Mouse (Mus musculus): ENCODE data around the gene Ccna1. TPM values are rescaled to one million over a fixed set of nuclear protein-coding genes. Genes with fewer than 3 reads are reported as not detected.

The Ccna1 gene
- 10.7 and 11.9 TPM in 2 replicates for polyA plus RNA-seq (2015; fragmentation: Nextera tagmentation; extraction: Ambion mirVana)

- 0 out of 2 replicates have a peak, but pooled peaks cover 16% of the 10 kb centered on the region for H3K27me3 ChIP-seq (replicated peaks; ENCODE audit: insufficient read depth, low read length)
- 1% methylated on average over 49 of the region's 73 CpGs for WGBS
These were observed at the start of gene Ccna1 for GRCm38 (mm10) chr3:55055038-55055746. Ccna1 (minus strand) TSS chr3:55055501.

GRCm38 (mm10) chr3:55101092-55101491, 45.8 kb upstream of the Ccna1 start:
- no peak for DNase-seq (ENCODE audit: low spot score)
- Histone ChIP-seq H3K9ac (replicated peaks; ENCODE audit: low read depth) (no peak overlapping the region), H3K27me3 (replicated peaks; ENCODE audit: insufficient read depth, low read length) (no peaks in the 10 kb centered on the region), H3K4me2 (replicated peaks; ENCODE audit: low read depth, low read length) (no peak overlapping the region), H3K9me3 (ENCODE audit: low read length) (no peaks in the 10 kb centered on the region), H3K36me3 (ENCODE audit: insufficient read depth, low read length) (no peaks in the 10 kb centered on the region), H3K4me1 (ENCODE audit: insufficient read depth, low read depth, low read length) (no peaks in the 10 kb centered on the region), H3K4me3 (ENCODE audit: low read depth, low read length) (no peak overlapping the region), H3K27ac (ENCODE audit: low read length) (no peak overlapping the region)
- no peak for ATAC-seq
- no peak for TF ChIP-seq EP300 (IDR thresholded peaks at IDR 0.05)
- no peak for TF ChIP-seq CTCF (IDR thresholded peaks at IDR 0.05)

More at GRCm38 (mm10) chr3:55055038-55055746, at the start of gene Ccna1:
- Histone ChIP-seq H3K4me1 (ENCODE audit: insufficient read depth, low read depth, low read length) (no peaks in the 10 kb centered on the region; the same call in 1 of the 2 replicates), H3K9ac (replicated peaks; ENCODE audit: low read depth) (no peak within 1 kb of the TSS), H3K9me3 (ENCODE audit: low read length) (no peaks in the 10 kb centered on the region), H3K4me2 (replicated peaks; ENCODE audit: low read depth, low read length) (peak within 1 kb of the TSS; percentile 62), H3K4me3 (ENCODE audit: low read depth, low read length) (peak within 1 kb of the TSS; percentile 34), H3K36me3 (ENCODE audit: insufficient read depth, low read length) (no peaks in the 10 kb centered on the region), H3K27ac (ENCODE audit: low read length) (no peak within 1 kb of the TSS)
- TF ChIP-seq CTCF (IDR thresholded peaks at IDR 0.05) (no peak), EP300 (IDR thresholded peaks at IDR 0.05) (no peak)
- peak; percentile 54 for DNase-seq (ENCODE audit: low spot score)
- ATAC-seq, result peak; percentile 91

GRCm38 (mm10) chr3:55098990-55099389, 43.7 kb upstream of the Ccna1 start:
- Histone ChIP-seq H3K27me3 (replicated peaks; ENCODE audit: insufficient read depth, low read length) (no peaks in the 10 kb centered on the region), H3K4me3 (ENCODE audit: low read depth, low read length) (no peak overlapping the region), H3K9me3 (ENCODE audit: low read length) (no peaks in the 10 kb centered on the region), H3K27ac (ENCODE audit: low read length) (no peak overlapping the region), H3K4me1 (ENCODE audit: insufficient read depth, low read depth, low read length) (no peaks in the 10 kb centered on the region), H3K9ac (replicated peaks; ENCODE audit: low read depth) (no peak overlapping the region), H3K4me2 (replicated peaks; ENCODE audit: low read depth, low read length) (no peak overlapping the region), H3K36me3 (ENCODE audit: insufficient read depth, low read length) (no peaks in the 10 kb centered on the region)
- no peak for ATAC-seq
- WGBS, result 46% methylated on average over 11 of the region's 11 CpGs
- DNase-seq (ENCODE audit: low spot score), result no peak
- TF ChIP-seq EP300 (IDR thresholded peaks at IDR 0.05), result no peak
- no peak for TF ChIP-seq CTCF (IDR thresholded peaks at IDR 0.05)

- Histone ChIP-seq H3K9me3 (ENCODE audit: low read length) (no peaks in the 10 kb centered on the region), H3K9ac (replicated peaks; ENCODE audit: low read depth) (no peak overlapping the region), H3K36me3 (ENCODE audit: insufficient read depth, low read length) (no peaks in the 10 kb centered on the region), H3K27me3 (replicated peaks; ENCODE audit: insufficient read depth, low read length) (no peaks in the 10 kb centered on the region), H3K4me3 (ENCODE audit: low read depth, low read length) (no peak overlapping the region), H3K4me1 (ENCODE audit: insufficient read depth, low read depth, low read length) (no peaks in the 10 kb centered on the region), H3K27ac (ENCODE audit: low read length) (no peak overlapping the region), H3K4me2 (replicated peaks; ENCODE audit: low read depth, low read length) (no peak overlapping the region)
- WGBS, result 77% methylated on average over 2 of the region's 2 CpGs
- DNase-seq (ENCODE audit: low spot score) (no peak), ATAC-seq (no peak)
- TF ChIP-seq EP300 (IDR thresholded peaks at IDR 0.05) (no peak), CTCF (IDR thresholded peaks at IDR 0.05) (no peak)
These were observed 42.7 kb upstream of the Ccna1 start for GRCm38 (mm10) chr3:55098014-55098413.

GRCm38 (mm10) chr3:55097186-55097585, 41.9 kb upstream of the Ccna1 start:
- DNase-seq (ENCODE audit: low spot score), result no peak
- H3K4me3 ChIP-seq (ENCODE audit: low read depth, low read length), result no peak overlapping the region
- H3K4me2 ChIP-seq (replicated peaks; ENCODE audit: low read depth, low read length), result no peak overlapping the region
- H3K4me1 ChIP-seq (ENCODE audit: insufficient read depth, low read depth, low read length), result no peaks in the 10 kb centered on the region
- 81% methylated on average over 2 of the region's 2 CpGs for WGBS
- ATAC-seq, result no peak
- TF ChIP-seq CTCF (IDR thresholded peaks at IDR 0.05) (no peak), EP300 (IDR thresholded peaks at IDR 0.05) (no peak)
- no peaks in the 10 kb centered on the region for H3K36me3 ChIP-seq (ENCODE audit: insufficient read depth, low read length)
- H3K9ac ChIP-seq (replicated peaks; ENCODE audit: low read depth), result no peak overlapping the region
- no peak overlapping the region for H3K27ac ChIP-seq (ENCODE audit: low read length)
- no peaks in the 10 kb centered on the region for H3K9me3 ChIP-seq (ENCODE audit: low read length)
- no peaks in the 10 kb centered on the region for H3K27me3 ChIP-seq (replicated peaks; ENCODE audit: insufficient read depth, low read length)

- WGBS, result 46% methylated on average over 2 of the region's 2 CpGs
- no peak for ATAC-seq
- no peak overlapping the region for H3K4me3 ChIP-seq (ENCODE audit: low read depth, low read length)
- no peak for DNase-seq (ENCODE audit: low spot score)
- H3K4me2 ChIP-seq (replicated peaks; ENCODE audit: low read depth, low read length), result no peak overlapping the region
- H3K4me1 ChIP-seq (ENCODE audit: insufficient read depth, low read depth, low read length), result no peaks in the 10 kb centered on the region
- no peaks in the 10 kb centered on the region for H3K9me3 ChIP-seq (ENCODE audit: low read length)
- H3K36me3 ChIP-seq (ENCODE audit: insufficient read depth, low read length), result no peaks in the 10 kb centered on the region
- no peak overlapping the region for H3K9ac ChIP-seq (replicated peaks; ENCODE audit: low read depth)
- TF ChIP-seq EP300 (IDR thresholded peaks at IDR 0.05) (no peak), CTCF (IDR thresholded peaks at IDR 0.05) (no peak)
- no peak overlapping the region for H3K27ac ChIP-seq (ENCODE audit: low read length)
- no peaks in the 10 kb centered on the region for H3K27me3 ChIP-seq (replicated peaks; ENCODE audit: insufficient read depth, low read length)
These were observed 41.3 kb upstream of the Ccna1 start for GRCm38 (mm10) chr3:55096655-55097005.
